Mouse (Mus musculus): ENCODE measurements at regions not wholly inside any gene's neighbourhood (a gene's known extent, or its start where the extent isn't known, plus 50 kb on each side); places are given as distances from the start of the nearest gene placed in this dataset.

DNA sequence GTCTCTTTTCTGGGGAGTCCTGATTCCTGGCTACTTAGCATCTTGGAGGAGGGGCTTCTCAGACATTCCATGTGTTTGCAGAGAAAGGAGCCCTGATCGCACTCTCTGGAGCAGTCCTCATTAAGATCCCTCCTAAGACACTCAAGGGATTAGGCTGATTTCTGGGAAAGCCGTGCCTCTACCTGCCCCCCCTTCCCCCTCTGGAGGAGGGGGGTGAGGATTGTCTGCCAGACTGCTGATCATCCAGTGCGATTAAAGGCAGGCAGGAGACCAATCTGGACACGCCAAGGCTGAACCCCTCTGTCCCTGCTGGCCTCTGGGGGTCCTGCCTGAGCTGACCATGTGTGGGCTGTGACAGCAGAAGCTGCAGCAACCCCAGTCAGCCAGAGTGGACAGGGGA, 65.4 kb downstream of the Vegfa start:
- DNase-seq (ENCODE audit: low spot score in 2 of 2), result no peak

DNA sequence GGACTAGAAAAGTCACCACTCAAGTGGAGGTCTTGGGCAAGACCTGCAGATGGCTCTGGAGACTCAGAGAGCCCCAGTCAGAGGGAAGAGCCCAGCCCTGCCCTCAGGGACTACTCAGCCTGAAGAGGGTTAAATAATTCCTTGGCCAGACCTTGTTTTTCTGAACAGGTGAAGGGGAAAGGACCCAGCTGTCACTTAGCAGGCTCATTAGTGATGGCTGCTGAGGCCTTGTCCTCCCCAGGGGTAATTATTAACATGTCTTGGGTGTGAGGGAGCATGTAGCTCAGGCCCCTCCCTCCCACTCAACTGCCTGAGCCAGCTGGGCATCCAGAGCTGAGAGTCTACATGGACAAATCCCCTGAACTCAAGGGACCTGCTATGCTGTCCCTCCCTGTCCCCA, 68.1 kb downstream of the Vegfa start:
- DNase-seq (ENCODE audit: low spot score in 2 of 2), result no peak

DNA sequence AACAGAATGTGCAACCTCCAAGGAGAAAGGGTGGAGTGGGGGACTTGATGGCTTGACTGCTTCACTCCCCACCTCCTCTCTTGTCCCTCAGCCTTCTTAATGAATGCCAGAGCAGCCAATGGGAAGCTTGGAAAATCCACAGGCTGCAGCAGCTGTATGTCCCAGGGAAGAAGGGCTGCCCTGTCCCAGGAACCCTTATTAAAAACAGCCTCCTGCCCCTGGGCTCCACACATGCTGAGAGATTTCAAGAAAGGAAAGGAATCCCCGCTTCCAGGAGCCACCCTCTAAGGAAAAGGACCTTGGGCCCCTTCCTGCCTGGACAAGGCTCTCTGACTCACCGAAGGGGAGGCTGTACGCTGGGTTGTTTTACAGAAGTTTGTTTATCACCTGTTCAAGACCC, 68.8 kb downstream of the Vegfa start:
- DNase-seq (ENCODE audit: low spot score in 2 of 2), result no peak

DNA sequence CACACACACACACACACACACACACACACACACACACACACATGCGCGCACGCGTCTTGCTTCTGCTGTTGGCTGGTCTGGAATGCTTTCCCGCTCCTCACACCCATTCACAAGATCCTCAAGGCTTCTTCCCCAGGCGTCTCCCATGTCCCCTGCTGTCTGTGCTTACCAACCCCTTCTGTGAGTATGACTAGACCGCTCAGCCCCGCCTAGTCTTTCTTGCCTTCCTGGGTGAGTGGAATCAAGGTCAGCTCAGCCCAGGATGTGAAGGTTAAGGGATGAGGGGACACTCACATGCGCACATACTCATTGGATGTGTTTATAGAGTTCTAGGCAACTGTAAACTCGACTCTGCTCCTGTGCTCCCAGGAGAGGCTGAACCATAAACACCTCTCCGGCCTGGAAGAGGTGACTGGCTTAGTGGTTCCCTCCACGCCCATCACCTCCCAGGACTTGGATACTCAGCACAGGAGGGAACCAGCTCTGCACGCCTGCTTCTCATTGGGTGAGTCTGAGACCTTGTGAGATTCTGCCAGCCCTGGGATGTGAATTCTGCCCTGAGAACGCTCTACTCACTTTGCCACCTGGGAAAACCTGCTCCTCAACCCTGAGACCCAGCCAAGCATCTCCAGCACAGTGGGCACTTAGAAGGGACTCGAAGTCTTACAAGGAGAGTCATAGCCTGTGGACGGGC, 70.4 kb downstream of the Vegfa start:
- DNase-seq (ENCODE audit: low spot score in 2 of 2), result no peak

DNA sequence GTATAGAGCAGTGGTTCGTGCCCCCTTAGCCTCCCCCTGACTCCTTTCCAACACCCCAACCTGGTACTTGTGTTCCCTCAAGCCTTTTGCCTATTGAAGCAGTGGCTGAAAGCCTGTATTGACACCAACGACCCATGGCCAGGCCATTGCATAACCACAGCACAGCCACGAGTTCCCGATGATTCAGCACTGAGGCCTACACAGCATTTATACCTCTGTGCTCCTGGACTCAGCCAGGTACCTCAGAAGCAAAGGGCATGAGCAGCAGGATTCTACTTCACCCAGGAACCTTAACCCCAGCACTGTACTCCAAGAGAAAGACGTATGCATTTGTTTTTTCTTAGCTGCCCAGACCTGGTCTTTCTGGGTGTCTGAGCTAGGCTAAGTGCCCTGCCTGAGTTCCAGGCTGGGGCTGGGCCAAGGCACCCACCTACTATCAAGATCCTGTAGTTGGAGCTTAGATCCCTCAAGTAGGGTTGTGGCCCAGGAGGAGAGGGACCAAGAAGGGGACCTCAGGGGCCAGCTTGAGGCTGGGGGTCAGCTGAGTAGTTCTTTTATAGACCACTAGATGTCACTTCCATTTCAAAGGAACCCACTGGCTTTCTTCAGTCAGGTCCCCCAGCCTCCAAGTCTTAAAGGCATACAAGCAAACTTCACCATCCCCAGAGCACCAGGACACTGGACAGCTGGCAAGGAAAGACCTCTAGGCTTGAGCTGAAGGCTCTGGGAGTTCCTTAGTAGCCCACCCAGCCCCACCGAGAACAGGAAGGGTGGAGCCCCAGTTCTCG, 73.9 kb downstream of the Vegfa start:
- DNase-seq (ENCODE audit: low spot score in 2 of 2), result no peak

DNA sequence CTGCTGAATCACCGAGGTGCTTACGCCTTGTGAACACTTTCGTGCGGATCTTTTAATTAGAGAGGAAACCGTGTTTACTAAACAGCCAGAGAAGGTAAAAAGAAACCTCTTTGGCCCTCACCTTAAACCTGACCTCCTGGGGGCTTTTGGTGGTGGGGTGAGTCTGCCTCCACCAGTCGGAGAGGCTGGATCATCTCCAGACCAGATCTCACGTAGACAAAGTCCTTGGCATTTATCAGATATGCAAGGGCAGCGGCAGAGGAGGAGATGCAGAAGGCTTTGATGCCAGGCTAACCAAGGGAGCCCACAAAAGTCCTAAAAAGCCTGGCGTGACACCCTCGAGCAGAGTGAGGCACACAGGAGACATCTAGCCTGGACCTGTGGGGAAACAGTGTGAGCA, 76.7 kb downstream of the Vegfa start:
- DNase-seq (ENCODE audit: low spot score in 2 of 2), result no peak

DNA sequence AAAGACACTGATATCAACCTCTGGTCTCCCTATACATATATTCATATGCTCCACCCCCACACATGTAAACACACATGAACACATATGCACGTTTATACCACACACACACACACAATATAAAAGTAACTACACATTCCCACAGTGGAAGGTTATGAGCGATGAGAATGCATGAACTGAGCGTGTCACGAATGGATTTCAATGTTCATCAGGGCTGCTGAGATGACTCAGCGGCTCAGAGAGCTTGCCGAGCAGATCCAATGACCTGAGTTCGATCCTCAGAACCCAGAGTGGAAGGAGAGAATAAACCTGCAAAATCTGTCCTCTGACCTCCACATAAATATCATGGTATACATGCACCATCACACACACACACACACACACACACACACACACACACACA, 77.3 kb downstream of the Vegfa start:
- no peak for DNase-seq (ENCODE audit: low spot score in 2 of 2)

DNA sequence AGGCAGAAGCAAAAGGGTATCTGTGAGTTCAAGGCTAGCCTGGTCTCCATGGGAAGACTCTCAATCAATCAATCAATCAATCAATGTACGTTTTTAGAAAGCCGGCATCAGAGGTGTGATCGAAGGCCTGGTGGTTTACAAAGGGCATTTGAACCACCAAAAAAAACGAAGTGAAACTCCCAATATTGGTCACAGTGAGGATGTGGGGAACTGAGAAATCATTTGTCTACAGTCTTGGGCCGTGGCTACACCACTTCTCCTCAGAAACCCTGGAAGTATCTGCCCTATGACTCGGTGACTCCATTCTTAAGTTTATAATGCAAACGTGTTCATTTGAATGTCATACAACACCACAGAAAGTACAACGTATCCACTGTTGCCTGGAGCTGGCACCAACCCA, 78.6 kb downstream of the Vegfa start:
- no peak for DNase-seq (ENCODE audit: low spot score in 2 of 2)

DNA sequence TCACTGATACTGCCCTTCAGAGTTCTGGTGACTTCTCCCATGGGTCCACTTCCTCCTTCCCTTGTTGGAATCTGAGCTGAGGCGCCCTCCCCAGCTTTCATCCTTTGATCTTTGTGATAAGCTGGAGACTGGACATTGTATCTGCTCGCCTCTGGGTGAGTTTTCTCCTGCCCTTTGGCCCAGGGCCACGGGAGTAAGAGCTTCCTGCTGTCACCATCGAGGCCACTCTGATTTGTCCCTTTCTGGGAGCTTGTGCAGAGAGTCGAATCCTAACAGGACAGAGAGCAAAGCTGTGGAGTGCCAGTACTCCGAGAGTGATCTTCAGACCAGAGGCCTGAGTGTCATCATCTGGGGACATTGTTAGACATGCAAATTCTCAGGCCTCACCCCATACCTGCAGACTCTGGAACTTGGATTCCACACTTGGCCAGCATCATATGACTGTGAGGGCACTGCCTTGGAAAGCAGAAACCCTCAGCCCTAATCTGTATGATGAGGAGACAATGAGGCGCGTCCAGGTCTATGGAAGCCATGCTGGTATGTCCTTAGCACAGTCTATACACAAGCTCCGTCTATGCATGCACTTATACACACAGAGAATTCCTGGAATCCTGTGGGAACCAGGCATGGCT, 81.5 kb downstream of the Vegfa start:
- DNase-seq (ENCODE audit: low spot score in 2 of 2), result no peak

DNA sequence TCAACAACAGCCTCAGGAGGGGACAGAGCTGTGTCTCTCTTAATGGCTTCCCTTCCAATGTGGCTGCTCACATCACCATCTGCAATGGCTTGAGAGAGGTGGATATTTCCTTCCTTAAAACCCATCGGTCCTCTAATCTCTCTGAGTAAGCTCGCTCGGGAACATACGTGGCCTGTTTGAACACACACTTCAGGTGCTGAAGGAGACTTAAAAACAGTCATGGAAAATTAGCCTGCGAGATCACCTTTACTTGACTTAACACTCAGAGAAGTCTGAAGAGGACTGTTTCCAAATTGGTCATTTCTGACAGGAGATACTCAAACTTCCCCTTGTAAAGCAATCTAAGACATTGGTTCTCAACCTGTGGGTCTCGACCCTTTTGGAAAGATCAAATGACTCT, 83.0 kb downstream of the Vegfa start:
- no peak for DNase-seq (ENCODE audit: low spot score in 2 of 2)

DNA sequence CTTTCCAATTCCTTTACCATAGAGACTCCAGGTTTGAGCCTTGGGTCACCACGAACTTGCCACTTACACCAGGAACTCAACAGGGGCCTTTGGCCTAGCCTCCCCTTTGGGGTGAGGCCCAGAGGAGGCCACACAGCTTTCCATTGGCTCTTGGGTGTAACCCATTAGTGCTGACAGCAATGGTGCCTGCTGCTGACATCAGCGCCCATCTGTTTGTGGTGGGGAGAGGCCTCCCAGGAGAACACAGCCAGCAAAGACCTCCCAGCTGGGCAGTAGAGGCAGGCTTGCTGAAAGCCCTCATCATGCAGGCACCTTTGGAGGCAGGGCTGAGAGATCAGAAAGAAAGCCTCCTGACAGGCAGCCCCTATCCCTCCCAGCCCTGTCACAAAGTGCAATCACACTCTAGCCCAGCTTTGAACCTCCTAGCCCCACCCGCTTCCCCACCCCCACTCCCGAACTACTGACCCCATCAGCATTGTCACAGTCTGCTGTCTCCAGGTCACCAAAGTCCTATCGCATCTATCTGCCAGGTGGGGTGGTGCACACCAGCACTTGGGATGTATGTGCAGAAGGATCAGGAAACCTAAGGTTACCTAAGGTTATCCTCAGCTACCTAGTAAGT, 83.7 kb downstream of the Vegfa start:
- no peak for DNase-seq (ENCODE audit: low spot score in 2 of 2)

DNA sequence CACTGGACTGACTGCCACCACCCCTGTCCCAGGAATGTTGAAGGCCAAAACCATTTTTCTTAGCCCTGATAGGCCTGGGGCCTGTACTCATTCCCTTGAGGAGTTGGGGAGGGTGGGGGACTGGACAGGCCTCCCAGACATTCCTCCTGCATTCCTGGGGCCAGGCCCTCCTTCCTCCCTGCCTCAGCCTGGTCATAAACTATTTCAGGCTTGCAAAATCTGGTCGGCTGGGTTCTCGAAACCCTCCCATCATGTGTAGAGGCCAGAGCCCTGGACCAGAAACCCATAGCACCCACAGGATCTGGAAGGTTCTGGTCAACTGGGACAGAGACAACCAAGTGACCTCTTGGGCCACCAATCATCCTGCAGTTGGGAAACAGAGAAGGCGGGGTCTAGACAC, 87.2 kb downstream of the Vegfa start:
- no peak for DNase-seq (ENCODE audit: low spot score in 2 of 2)

DNA sequence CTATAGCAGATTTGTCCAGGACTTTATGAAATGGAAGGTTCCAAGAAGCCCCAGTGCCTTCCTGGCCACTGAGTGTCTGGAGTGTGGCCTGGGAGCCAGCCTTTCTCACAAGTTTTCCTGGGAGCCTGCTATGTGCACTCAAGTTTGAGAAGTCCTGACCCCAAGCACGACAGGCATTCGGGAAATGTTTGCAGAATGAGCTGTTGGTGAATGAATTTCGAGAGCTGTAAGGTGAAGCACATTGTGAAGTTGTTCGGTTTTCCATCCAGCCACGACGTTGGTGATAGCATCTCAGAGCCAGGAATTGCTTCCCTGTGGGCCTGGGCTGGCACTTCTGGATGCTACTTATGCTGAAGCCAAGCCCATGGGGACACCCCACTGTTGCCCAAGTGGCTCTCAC, 88.9 kb downstream of the Vegfa start:
- no peak for DNase-seq (ENCODE audit: low spot score in 2 of 2)

DNA sequence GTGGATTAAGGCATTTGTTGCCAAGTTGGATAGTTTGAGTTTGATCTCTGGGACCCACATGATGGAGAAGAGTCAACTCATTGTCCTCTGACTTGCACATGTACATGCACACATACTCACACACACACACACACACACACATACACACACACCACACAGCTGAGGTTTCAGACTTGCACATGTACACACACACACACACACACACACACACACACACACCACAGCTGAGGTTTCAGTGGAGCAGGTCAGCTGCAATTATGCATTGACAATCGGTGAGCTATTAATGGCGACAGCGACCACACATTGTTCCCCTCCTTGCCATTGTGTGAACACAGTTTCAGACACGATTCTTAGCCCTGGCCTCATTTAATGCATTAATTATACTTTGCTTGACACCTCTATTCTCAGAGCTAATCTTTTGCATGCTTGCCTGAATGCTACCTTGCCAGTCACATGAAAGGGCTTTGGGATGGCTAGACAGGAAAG, 90.2 kb downstream of the Vegfa start:
- no peak for DNase-seq (ENCODE audit: low spot score in 2 of 2)

DNA sequence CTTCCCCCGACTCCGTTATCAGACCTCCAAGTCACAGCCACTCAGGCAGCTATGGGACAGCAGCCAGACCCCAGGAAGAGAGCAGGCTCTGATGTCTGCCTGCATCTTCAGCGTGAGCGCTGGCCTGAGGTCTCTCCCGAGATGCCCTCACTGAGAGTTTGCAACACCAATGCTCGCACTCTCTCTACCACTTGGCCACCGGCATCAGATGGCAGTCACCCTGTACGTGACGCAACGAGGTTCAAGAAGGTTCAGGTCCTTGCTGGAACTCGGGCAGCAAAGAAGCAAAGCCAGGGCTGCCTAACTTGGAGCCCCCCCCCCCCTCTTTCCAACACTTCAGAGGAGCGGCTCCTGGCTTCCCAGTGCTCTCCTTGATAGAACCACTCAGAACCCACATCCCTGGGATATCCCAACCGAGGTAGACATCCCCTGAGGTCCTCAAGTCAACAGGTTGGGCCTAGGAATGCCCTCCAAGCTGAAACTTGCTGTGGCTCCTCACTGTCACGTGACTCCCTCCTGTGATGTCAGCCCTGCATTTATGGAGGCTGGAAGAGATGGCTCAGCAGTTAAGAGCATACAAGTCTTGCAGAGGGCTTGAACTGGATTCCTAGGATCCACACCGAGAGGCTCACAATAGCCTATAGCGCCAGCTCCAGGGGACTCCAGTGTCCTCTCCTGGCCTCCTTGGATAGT, 91.9 kb downstream of the Vegfa start:
- no peak for DNase-seq (ENCODE audit: low spot score in 2 of 2)

DNA sequence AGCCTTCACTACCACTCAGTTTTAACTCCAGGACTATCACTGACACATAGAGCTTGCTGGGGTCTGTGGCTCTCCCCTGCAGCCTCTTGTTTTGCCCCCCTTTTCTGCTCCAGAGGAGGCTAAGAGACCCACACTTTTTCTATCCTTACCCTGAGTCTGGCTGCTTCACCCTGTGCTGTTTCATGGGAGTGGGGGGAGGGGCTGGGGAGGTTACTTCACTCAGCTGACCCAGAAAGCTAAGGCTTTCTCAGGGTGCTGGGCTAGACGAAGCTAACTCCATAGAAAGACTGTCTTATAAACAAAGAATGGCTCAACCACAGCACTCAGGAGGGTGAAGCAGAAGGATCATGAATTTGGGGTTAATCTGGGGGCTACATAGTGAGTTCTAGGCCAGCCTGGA, 93.9 kb downstream of the Vegfa start:
- no peak for DNase-seq (ENCODE audit: low spot score in 2 of 2)

DNA sequence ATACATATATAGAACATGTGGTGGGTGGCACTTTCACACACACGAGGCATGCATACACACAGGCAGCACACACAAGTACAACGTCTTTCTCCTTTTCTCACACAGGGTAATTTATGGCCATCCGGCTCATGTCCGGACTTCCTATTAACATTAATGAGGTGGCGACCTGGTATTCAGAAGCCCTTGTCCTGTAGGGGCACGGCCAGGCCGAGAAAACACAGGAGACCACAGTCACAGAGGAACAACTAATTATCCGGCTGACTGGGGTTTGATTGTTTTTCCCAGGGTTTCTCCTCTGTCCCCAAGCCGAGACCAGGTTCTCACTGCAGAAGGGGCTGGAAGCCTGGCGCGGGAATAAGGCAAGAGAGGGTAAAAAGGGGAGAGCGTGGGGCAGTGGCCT, 95.6 kb downstream of the Vegfa start:
- DNase-seq (ENCODE audit: low spot score in 2 of 2), result no peak

DNA sequence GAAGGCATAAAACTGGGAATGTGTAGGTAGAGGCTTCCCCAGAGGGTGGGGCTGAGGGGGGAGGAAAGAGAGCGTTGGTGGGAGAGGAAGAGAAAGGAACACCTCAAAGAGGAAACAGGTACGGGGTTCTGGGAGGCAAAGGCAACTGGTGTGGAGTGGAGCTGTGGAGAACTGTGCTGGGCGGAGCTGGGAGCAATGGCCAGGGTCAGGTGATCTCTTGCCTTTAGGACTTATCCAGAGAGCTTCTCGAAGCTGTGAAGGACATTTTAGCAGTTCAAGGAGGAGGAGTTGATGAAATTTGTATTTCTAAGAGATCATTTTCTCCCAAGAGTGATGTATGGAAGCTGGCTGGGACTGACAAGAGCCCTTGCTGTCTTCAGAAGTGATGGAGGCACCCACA, 96.9 kb downstream of the Vegfa start:
- DNase-seq (ENCODE audit: low spot score in 2 of 2), result no peak

DNA sequence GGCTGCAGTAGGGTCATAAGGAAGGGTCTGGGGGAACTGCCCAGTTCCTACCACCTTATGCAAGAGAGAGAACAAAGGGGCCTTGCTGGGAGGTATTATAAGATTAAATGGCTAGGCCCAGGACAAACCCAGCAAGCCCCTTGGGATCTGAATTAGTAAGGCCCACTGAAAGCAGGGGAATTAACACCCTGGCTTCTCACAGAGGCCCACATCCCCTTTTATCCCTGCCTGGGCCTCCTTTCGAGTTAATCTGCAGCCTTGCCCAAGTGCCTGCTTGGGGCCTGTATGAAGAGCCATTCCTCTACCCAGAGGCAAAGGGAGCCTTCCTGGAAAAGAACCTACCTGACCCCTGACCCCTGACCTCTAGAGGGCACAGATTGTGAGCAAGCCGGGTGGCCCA, 98.2 kb downstream of the Vegfa start:
- DNase-seq (ENCODE audit: low spot score in 2 of 2), result no peak

DNA sequence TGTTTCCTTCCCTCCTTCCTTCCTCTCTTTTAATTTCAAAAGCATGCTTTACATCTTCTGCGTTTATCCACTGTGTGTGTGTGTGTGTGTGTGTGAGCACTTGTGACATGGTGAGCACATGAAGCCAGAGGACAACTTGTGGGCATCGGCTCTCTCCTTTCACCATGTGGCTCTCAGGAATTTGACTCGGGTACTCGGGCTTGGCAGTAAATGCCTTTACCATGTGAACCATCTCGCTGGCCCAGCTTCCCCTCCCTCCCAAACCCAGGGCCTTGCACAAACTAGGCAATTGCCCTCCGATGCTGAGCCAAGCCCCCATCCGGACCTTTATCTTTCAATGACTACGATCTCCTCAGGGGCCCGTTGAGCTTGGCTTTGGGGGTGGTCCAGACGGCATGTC, 99.1 kb downstream of the Vegfa start:
- DNase-seq (ENCODE audit: low spot score in 2 of 2), result no peak

DNA sequence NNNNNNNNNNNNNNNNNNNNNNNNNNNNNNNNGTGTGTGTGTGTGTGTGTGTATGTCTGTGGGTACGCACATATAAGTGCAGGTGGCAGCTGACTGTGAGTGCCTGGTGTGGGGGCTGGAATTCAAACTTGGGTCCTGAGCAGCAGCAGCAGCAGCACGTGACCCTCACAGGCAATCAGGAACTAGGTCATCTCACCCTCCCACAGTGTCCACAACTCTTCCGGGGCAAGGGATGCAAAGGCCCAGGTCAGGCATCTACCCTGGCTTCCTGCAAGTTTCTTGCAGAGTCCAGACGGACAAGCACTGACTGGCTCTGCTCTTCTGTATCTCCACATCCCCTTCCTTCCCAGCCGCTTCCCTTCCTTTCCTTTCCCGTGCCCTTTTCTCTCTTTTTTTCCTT, 99.6 kb downstream of the Vegfa start:
- DNase-seq (ENCODE audit: low spot score in 2 of 2), result no peak

DNA sequence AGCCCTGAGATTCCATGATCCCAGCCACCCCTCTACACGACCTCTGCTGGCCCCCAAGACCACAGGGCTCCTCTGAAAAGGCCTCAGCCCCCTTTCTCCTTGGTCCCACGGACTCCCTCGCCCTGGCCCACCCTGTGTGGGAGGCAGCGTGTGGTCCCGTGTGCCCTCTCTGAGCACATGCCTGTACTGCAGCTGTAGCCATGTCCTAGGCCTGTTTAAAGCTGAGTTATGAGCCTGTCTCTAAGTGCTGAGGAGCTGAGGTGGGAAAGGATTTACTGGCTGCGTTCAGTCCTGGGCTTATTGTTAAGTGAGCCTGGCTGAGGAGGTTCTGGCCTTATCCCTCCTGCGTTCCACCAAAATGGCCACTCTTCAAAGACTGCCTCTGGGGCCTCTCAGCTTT, 102.6 kb downstream of the Vegfa start:
- no peak for DNase-seq (ENCODE audit: low spot score in 2 of 2)
